Mouse (Mus musculus) regulatory T cell (primary cell): Measurements from ENCODE around the gene Rnh1.

Experiments
- in situ Hi-C: fragments of 300-600 bp; cut with MboI, MseI; formaldehyde crosslinking; loops from one replicate; pipeline ENCODE4 v1.15.1; 2025; ENCODE audit warnings: high pct_unique_total_duplicates

Rnh1 gene

DNA sequence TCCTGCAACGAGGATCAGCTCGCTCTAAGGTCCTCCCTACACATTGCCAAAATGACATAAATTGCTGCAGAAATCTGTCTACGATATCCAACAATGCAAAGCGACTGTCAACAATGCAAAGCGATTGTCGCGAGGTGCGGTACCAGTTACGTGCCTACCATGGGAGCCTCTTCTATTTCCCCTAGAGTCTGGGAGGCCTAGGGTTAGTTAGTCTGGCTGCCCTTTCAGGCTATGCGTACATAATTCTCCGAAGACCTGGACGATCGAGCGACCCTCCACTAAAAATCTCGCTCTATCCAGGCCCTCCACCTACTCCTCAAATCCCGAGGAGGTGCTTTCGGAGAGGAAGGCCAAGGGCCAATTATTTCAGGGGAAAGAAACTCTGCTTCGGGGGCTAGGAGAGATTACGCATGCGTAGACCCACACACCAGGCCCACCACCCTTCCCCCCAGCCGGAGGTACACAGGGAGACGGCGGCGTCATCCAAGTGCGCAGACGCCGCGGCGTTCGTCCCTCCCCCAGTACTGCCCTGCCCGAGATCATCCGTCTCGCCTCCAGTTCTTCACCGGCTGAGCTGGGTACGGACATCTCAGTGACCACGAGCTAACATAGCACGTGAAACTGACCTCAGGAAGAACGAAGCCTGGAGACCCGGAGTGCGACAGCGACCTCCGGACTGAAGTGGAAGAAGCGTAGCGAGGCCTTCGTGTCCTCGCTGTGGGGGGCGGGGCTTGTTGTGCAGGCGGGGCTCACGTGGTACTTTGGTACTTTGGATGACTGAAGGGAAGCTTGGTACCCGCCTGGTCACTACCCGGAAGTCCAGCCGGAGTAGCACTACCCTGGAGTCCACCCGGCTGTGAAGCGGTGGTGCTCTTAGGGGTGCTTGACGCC is at the start of gene Rnh1:
Gene Rnh1, minus strand, starts transcription at position 742 of the 891 bp plus-strand sequence.
- in situ Hi-C loops: loop anchor here (5.0 kb wide), 2 partner anchors 40 to 75 kb away; no protein-coding TSS in a partner anchor

- in situ Hi-C loops: no loop called here
Measured at GRCm38 (mm10) chr7:141222126-141222467, 49.4 kb upstream of the Rnh1 start.

- in situ Hi-C loops: no loop called here
Measured at GRCm38 (mm10) chr7:141221249-141222125, 48.8 kb upstream of the Rnh1 start.

DNA sequence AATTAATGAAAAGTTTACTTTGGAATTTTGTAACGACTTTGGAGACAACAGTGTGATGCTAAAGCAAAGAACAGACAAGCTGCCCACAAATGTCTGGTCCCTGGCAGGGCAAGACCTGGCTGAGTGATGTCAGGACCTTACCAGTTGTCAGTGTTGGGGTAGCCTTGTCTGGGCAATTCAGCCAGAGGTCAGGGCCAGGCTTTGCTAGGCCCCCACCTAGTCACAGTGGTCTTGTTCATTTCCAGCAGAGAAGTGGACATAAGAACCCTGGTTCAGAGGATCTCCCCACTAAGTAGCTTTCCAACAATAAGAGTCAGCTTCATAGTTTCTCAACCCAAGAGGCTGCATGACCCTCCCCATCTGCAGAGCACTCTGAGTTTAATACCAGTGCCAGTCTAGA is 47.7 kb upstream of the Rnh1 start:
- in situ Hi-C loops: no loop called here

- in situ Hi-C loops: no loop called here
Measured at GRCm38 (mm10) chr7:141219558-141220099, 47.0 kb upstream of the Rnh1 start.

DNA sequence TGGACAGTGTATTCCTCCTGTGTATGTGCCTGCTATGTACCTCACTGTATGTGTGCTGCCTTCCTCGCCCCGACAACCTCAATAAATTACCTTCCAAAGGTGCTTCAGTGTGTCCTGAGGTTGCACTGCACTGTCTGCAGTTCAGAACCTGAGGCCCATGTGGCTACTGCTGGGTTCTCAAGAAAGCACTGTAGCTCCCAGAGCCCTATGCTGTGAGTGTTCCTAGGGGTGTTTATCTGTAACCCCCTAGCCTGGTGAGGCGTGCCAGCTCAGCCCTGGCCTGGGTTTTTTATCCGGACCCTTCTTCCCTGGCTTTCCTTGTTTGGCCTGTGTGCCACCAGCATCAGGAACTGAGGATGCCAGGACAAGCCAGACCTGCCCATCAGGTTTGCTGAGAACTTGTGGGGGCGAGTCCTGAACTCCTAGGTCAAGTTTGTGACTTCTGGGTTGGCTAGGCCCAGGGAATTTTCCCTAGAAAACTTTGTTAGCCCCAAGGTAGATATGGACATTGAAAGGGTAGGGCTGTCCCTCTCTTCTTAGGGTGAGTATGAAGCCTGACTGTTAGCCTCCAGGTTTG is 46.0 kb upstream of the Rnh1 start:
- in situ Hi-C loops: no loop called here

GRCm38 (mm10) chr7:141218141-141218540 is 45.5 kb upstream of the Rnh1 start:
- in situ Hi-C loops: no loop called here

GRCm38 (mm10) chr7:141217343-141218013 is 44.8 kb upstream of the Rnh1 start:
- in situ Hi-C loops: no loop called here

DNA sequence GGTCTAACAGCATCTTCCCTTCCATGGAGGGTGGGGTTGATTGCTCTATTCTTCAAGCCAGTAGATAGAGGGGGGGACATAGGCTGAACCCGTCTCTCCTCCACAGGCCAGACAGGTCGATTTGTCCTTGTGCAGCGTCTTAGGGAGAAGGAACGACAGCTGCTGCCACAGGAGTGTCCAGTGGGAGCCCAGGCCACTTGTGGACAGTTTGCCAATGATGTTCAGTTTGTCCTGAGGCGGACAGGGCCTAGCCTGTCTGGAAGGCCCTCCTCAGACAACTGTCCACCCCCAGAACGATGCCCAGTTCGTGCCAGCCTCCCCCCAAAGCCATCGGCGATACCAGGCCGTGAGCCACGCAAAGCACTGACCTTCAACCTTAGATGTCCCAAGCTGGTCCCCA is 44.2 kb upstream of the Rnh1 start:
- in situ Hi-C loops: no loop called here

- in situ Hi-C loops: no loop called here
Measured at GRCm38 (mm10) chr7:141215880-141216733, 43.5 kb upstream of the Rnh1 start.

DNA sequence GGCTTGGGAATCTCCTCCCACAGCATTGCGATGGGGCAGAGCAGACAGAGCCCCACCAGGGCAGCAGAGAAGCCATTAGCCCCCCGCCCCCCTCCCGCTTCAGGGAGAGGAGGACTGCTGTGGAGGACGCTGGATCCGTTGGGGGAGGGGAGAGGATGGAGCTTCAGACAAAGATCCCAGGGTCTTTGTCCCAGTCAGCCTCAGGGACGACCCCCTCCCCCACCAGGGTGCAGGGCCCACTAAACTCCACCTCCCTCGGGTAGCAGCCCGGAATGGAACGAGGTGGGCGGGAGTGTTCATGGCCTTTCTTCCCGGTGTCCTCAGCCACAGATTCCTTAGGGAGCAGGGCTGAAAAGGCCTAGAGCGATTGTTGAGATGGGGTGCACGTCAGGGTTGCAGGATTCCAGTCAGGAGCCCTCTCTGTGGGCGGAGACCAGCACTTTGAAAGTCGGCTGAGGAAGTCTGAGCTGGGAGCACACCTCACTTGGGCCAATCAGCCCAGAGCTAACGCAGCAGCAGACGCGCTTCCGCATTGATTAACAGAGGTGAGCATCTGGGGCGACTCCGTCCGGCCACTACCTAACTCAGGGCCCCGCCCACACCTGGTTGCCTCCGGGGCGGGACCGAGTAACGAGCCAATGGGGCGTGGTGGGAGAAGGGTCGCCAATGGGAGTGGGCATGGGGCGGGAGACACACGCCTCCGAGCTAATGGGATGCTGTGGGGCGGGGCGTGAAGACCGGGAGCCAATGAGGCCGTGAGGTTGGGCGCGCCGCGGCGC is 42.6 kb upstream of the Rnh1 start, which contains the start of gene Rassf7:
Gene Rassf7, plus strand, starts transcription at position 760 of the 779 bp plus-strand sequence.
- in situ Hi-C loops: no loop called here

GRCm38 (mm10) chr7:141214310-141214709 is 41.7 kb upstream of the Rnh1 start:
- in situ Hi-C loops: no loop called here

DNA sequence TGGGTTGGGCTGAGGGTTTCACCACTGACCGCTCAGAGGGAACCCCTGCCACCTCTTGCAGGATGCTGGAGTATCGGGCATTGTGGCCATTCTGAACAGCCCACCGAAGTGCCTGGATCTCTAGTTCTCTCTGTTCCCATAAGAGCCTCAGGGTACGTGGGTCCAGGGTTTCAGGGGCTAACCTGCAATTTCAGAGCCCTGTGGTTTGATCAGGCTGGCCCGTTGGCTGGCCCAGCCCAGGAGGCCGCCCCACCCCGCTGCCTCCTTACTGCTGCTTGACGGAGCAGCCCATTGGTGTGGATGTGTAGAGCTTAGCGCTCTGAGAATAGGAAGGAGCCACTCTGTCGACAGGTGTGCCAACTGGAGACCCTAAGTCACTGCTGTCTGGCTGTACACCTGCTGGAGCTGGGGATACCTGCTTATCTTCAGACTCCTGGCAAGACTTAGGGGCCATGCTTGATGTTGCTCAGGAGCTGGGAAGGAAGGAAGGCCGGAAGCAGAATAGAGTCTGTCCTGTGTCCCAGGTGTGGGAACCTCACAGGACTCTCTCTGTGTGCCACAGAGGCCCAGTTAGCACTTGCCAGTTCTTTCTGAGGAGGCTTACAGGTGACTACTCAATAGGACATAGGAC is 41.1 kb upstream of the Rnh1 start, which contains the start of gene Lmntd2:
Gene Lmntd2, minus strand, starts transcription at position 476 of the 631 bp plus-strand sequence.
- in situ Hi-C loops: no loop called here

GRCm38 (mm10) chr7:141213133-141213532 is 40.5 kb upstream of the Rnh1 start:
- in situ Hi-C loops: no loop called here

DNA sequence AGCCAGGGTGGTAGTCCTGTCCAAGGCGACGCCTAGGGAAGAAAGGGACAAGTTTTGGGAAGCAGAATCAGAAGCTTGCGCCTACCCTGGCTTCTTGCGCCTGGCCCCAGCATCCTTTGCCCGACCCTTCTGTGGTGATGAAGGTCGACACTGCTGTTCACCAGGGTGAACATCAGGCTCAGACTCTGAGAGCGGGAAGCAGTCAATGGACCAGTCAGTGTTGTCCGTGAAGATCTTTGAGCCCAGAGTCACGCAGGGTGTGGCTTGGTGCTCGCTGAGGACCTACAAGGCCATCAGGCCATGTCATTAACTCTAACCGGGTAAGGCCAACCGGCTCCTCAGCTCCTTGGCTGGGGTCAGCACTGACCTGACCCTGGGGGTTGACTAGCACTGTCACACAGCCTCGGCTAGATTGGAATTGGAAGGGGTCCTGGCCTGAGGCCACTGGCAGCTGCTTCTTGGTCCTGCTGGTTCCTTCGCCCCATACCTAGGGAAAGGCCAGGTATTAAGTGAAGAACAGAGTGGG is 38.0 kb upstream of the Rnh1 start:
- in situ Hi-C loops: no loop called here

- in situ Hi-C loops: no loop called here
Measured at GRCm38 (mm10) chr7:141210137-141210536, 37.5 kb upstream of the Rnh1 start.

- in situ Hi-C loops: no loop called here
Measured at GRCm38 (mm10) chr7:141209526-141209925, 36.9 kb upstream of the Rnh1 start.

DNA sequence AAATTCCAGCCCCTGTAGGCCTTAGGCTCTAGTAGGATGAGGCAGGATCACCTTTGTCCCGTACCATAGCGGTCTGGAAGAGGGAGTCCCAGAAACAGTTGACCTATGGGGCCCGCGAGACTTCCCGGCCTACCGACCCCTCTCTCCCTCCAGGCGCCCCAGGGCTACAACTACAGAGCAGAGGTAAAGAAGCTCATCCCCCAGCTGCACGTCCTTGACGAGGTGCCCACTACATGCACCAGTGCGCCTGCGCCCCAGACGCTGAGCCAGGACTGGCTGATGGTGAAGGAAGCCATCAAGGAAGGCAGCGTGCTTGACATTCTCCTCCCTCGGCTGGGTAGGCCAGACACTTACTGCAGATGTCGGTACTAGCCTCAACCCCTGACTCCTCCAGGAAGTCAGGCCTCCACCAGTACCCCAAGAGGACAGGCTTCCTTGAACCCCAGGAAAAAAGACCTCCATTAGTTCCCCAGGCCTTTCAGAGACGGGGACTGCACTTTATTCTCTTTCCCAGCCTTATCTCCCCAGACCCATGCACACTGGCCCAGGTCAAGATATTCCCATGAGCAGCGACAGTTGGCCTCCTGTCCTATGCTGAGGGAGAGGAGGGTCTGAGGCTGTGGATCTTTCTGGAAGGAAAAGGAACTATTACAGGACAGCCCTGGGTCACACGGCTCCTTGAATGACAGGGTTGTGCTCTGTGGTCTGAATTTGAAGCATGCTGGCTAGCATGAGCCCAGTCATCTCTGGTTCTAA is 33.7 kb upstream of the Rnh1 start:
- in situ Hi-C loops: no loop called here
